Mouse (Mus musculus) spleen, postnatal 10 days (tissue): ENCODE results near the gene Mmp11.
"Not testable (repeated sequence)": the region's sequence is repeated elsewhere in the genome, so short reads cannot be mapped to it uniquely, and the experiment has no call there.

Experiments
- DNase-seq, 2 experiments: peaks; one replicate each; pipeline ENCODE4 v3.0.0; 2021 to 2022; ENCODE audit warnings: low spot score in 2 of 2

Mmp11 gene

GRCm38 (mm10) chr10:75897373-75897772 lies 38.9 kb downstream of the Mmp11 start:
- DNase-seq = peak; percentile 37 to 73

GRCm38 (mm10) chr10:75896208-75896607 lies 40.1 kb downstream of the Mmp11 start:
- DNase-seq = no peak

DNA sequence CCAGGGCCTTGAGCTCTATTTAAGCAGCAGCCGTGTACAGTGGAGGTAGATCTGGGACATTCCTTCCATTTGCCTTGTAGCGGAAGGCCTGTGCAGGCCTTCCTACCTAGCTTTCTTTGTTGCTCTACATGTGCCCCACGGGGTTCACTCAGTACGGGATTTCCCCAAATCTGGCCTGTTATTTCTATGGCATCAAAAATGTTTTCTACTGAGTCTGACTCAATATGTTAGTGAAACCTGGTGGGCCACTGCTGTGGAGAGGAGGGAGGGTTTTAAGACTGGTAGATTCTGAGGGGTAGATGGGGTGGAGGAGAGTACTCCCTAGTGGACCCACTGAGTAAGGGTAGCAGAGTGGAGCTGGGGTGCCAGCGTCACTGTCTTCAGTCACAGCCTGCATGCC lies 40.6 kb downstream of the Mmp11 start:
- DNase-seq = no peak

DNA sequence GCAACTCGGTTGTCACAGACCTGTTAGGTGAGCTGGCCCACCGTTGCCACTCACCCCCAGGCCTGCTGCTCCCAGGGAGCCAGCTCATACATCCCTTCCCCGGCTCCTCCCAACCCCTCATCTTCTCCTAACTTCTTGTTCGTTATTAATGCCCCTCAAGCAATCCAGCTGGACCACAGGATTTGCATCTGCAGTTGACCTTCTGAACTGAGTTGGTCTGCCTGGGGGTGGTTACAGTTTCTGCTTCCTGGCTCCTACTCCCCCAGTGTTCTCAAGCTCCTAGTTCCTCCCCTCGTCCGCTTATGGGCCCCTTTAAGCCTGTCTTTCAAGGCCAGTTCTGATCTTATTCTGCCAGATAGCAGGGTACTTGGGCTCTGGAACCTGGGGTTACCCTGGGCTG lies 41.7 kb downstream of the Mmp11 start:
- no peak for DNase-seq

DNA sequence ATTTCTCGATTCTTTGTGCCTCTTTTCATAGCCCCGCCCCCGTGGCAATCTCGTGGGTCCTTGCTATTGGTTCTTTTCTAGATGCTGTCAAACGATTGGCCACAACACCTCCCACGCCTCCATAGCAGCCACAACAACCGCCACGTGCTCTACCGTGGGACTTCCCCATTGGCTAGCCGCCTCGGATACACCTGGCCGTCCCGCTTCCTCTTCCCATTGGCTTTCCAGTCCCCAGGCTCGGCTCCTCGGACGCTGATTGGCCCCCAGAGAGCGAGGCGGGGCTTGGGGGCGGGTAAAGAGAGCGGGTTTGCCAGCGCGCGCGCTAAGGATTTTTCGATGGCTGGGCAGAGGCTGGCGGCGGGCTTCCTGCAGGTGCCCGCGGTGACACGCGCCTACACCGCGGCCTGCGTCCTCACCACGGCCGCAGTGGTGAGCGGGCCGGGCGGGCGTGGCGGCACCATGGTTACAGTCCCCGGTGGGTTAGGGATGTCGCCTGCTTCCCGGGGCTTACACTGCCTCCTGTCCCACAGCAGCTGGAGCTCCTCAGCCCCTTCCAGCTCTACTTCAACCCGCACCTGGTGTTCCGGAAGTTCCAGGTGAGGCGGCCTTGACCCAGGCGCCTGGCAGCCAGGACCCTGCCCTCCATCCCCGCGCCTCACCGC lies 43.1 kb downstream of the Mmp11 start, which contains the start of gene Derl3:
Gene Derl3 (plus strand): TSS at position 325 of the 662 bp plus-strand sequence.
- peak; percentile 82 to 94 for DNase-seq

GRCm38 (mm10) chr10:75889406-75890153 lies 46.7 kb downstream of the Mmp11 start:
- no peak for DNase-seq

- DNase-seq = not testable (repeated sequence)
These were observed 48.8 kb downstream of the Mmp11 start for GRCm38 (mm10) chr10:75887504-75887903.

DNA sequence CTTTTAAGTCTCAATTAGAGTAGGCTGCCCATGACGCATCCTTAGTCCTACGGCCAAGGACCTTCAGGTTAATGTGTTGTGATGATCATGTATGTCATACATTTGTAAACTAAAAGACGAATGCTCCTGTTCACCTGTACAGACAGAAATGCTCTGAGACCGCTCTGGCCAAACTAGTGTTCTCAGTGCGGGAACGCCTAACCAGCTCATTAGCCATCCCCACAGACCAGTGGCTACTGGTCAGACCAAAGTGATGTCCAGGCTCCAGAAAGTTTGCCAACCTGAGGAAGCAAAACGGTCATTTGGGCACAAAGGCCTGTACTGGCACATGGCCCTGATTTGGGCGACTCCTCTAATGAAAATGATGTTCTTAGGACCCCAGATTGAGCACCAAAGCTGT lies 51.6 kb downstream of the Mmp11 start:
- no peak for DNase-seq

DNA sequence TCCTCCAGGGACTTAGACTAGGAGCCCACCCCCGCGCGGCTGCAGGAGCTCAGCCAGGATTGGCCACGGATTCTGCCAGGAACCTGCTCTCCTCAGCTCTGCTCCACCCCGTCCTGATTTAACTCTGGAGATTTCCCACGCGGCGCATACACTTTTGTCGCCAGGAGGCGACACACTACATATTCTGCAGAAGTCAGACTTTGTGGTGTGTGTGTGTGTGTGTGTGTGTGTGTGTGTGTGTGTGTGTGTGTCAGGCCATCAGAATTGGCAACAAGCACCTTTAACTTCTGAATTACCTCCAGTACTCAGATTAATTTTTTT lies 53.1 kb downstream of the Mmp11 start:
- DNase-seq = peak in 1 of 2 experiments; percentile 73

DNA sequence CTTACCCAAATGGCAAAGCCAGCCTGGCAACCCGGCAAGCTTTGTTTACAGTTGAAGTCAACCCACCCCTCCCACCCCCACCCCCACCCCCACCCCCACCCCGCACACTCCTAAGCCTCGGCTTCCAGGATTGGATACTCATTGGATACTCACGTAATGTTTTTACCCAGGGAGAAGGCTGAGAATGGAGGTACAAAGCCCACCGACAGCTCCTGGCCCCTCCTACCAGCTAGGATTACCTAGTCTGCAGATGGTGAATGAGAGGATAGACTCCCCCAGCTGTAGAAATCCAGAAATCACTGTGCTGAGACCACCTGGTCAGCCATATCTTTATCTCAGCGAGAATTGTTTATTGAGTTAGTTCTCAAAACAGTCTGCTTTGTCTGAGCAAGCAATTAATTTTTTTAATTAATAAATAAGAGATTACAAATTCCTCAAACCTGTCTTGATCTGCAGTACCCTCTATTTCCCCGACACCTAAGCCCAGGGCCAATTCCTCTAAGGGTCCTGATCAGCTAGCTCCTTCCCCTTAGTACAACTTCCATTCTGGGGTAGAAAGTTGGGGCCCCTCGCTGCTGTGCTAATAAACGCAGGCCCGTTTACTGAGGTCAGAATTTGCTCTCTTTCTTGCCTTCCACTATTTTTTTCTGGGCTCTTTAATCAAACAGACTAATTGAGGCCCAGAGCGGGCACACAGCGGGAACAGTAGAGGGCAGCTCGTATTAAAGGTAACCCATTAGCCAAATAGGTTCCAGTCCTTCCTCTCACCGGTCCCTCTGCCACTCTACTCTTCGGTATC lies 53.7 kb downstream of the Mmp11 start:
- DNase-seq = no peak

DNA sequence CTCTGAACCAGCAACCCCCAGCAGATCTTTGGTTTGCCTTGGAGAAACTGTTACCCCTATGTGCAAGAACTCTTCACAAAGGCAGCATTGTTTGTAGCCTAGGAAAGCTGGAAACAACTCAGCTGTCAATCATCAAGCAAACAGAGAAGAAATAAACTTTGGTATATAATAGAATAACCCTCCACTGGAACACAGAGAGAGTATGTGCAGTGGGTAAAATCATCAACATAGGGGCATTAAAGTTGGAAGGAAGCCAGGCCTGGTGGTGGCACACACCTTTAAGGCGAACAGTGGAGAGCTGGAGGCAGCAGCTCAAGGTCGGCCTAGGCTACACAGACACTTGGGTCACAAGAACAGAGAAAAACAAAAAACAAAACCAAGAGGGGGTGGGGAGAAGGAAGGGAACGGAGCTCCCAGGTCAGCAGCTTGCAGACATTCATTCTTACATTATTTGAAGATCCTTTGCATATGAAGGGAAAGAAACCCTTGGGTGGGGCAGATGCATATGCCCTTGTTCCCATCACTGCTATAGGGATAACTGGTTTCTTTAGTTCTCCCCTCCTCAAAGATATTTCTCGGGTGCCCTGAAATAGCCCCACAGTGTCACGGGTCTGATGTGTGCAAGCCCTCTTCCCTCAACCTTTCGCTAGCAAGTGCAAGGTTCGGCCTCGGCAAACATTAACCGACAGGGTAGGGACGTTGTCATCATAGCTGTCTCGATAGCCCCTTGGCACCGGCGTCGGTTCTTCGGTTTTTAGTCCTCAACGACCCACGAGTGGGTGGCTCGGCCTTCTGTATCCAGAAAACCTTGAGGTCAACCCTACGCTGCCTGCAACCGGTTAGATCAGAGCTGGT lies 54.5 kb downstream of the Mmp11 start:
- no peak for DNase-seq

- no peak for DNase-seq
These were observed 55.3 kb downstream of the Mmp11 start for GRCm38 (mm10) chr10:75880771-75881577.

DNA sequence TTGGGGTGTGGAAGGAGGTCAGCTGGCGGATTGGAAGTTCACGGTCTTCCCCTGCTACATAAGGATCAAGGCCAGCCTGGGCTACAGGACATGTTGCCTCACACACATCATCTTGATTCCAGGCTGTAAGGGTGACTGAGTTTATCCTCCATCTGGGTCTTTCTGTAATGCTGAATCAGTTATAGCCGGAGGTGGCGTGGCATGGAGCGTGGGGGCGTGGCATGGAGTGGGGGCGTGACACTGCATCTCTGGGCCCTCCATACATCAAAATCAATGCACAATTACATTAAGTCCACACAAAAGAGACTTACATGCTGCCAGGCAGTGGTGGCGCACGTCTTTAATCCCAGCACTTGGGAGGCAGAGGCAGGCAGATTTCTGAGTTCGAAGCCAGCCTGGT lies 55.9 kb downstream of the Mmp11 start:
- no peak for DNase-seq

DNA sequence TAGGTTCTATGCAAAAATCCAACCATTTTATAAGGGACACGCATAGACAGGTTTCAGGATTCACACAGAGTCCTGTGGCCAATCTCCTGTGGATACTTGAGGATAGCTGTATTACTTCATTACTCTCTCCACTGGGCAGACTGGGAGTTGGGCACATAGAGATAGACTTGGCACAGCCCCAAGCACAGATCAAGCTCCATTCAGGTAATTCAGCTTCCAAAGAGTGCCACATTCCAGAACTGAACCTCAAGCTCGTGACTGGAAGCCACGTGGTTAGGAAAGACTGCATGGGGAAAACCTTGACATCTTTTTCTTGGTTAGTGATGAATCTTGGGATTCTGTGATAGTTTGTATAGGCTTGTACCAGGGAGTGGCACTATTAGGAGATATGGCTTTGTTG lies 57.5 kb downstream of the Mmp11 start:
- DNase-seq = no peak

DNA sequence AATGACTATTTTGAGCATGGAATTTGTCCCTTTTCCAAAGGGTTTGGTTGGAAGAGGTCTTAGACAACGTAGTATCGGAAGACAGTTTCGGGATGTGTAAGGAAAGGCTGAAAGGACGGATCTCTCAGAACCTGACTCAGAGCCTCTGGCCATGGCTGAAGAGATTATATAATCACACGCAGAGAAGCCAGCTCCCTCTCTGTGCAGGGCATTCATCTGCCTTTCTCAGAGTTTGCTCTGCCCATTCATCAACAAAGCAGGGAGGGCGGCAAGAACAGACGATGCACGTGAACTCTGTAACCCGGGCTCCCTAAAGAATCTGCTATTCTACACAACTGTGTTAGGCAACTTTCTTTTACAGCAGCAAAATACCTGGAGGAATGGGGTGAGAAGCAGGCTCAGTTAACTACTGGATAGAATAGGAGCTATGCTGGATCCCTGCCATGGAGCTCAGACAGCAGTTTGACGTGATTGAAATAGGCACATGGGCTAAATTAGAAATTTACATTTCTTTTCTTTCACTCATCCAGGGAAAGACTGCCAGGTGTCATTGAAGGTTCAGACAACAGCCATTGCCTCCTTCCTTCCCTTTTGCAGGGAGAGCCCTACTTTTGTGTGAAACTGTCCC lies 62.6 kb downstream of the Mmp11 start:
- DNase-seq = no peak
